Mouse (Mus musculus) c-Kit-negative CD71-positive TER-119-positive erythroid progenitor cells, embryonic 14.5 days (primary cell): ENCODE results near the gene Nfkbia.

Experiments
- DNase-seq: peaks from one replicate; pipeline ENCODE4 v3.0.0-alpha.2; 2013; ENCODE audit warnings: low read depth, low spot score

Nfkbia gene

GRCm38 (mm10) chr12:55466088-55466701 is 26.3 kb downstream of the Nfkbia start:
- DNase-seq = no peak

GRCm38 (mm10) chr12:55465401-55465983 is 27.0 kb downstream of the Nfkbia start:
- no peak for DNase-seq

GRCm38 (mm10) chr12:55464846-55465361 is 27.5 kb downstream of the Nfkbia start:
- DNase-seq = no peak

- DNase-seq = no peak
These were observed 28.2 kb downstream of the Nfkbia start for GRCm38 (mm10) chr12:55463992-55464845.

- no peak for DNase-seq
These were observed 29.4 kb downstream of the Nfkbia start for GRCm38 (mm10) chr12:55463087-55463486.

GRCm38 (mm10) chr12:55462456-55462855 is 30.0 kb downstream of the Nfkbia start:
- DNase-seq = no peak

- DNase-seq = no peak
These were observed 30.7 kb downstream of the Nfkbia start for GRCm38 (mm10) chr12:55461767-55462166.

- DNase-seq = no peak
These were observed 31.5 kb downstream of the Nfkbia start for GRCm38 (mm10) chr12:55460900-55461299.

- no peak for DNase-seq
These were observed 32.7 kb downstream of the Nfkbia start for GRCm38 (mm10) chr12:55459739-55460138.

- DNase-seq = no peak
These were observed 35.6 kb downstream of the Nfkbia start for GRCm38 (mm10) chr12:55456893-55457292.

GRCm38 (mm10) chr12:55456136-55456535 is 36.3 kb downstream of the Nfkbia start:
- DNase-seq = no peak

GRCm38 (mm10) chr12:55455206-55455605 is 37.2 kb downstream of the Nfkbia start:
- no peak for DNase-seq

- DNase-seq = no peak
These were observed 38.5 kb downstream of the Nfkbia start for GRCm38 (mm10) chr12:55453924-55454323.

- DNase-seq = no peak
These were observed 39.6 kb downstream of the Nfkbia start for GRCm38 (mm10) chr12:55452839-55453238.

- no peak for DNase-seq
These were observed 42.0 kb downstream of the Nfkbia start for GRCm38 (mm10) chr12:55450421-55450820.

- DNase-seq = no peak
These were observed 43.4 kb downstream of the Nfkbia start for GRCm38 (mm10) chr12:55449048-55449447.

- DNase-seq = no peak
These were observed 44.0 kb downstream of the Nfkbia start for GRCm38 (mm10) chr12:55448457-55448856.

- no peak for DNase-seq
These were observed 45.1 kb downstream of the Nfkbia start for GRCm38 (mm10) chr12:55447396-55447760.

- DNase-seq = no peak
These were observed 45.6 kb downstream of the Nfkbia start for GRCm38 (mm10) chr12:55446746-55447395.

GRCm38 (mm10) chr12:55446366-55446745 is 46.1 kb downstream of the Nfkbia start:
- DNase-seq = no peak

GRCm38 (mm10) chr12:55445583-55445982 is 46.9 kb downstream of the Nfkbia start:
- DNase-seq = no peak

- no peak for DNase-seq
These were observed 48.4 kb downstream of the Nfkbia start for GRCm38 (mm10) chr12:55444031-55444451.
